Mouse (Mus musculus) embryonic fibroblast, embryonic 13.5 days (primary cell): ENCODE measurements around the gene Gramd1b.

Experiments used
- CTCF ChIP-seq: IDR thresholded peaks from 2 replicates; pipeline ENCODE4 v1.5.1; 2011; ENCODE audit warnings: mild to moderate bottlenecking, control low read depth, low read length, moderate library complexity, borderline replicate concordance; ENCODE audit not compliant: insufficient read depth
- POLR2A ChIP-seq: IDR thresholded peaks from 2 replicates; pipeline ENCODE4 v1.6.1; 2011; ENCODE audit warnings: low read depth, mild to moderate bottlenecking, control low read depth, low read length, moderate library complexity

DNA sequence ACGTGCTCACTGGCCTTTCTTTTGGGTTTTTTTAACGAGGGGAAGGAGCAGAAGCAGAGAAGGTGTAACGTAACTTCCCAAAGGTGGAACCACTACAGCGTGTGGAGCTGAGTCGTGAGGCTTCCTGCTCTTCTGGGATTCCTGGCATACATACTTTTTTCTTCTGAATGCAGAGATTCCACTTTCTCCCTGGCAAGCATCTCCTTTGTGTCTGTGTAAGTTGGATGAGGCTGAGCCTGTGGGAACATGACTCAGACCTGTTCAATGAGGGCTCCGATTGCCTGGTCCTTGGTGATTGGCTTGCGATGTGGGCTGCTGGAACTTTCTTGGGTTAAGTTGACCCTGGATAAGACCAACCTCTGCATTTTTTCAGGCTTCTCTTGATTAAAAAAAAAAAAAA is 28.5 kb upstream of the Gramd1b start:
- TF ChIP-seq CTCF (no peak), POLR2A (no peak)
